Mouse (Mus musculus): ENCODE measurements around the gene Tmem120b. TPM values are rescaled to one million over a fixed set of nuclear protein-coding genes. Genes with fewer than 3 reads are reported as not detected.
A peak's percentile ranks its signal among the peaks of the same experiment; 100 is the strongest.

Tmem120b gene
- polyA plus RNA-seq, 1 experiment = 1.6 TPM

DNA sequence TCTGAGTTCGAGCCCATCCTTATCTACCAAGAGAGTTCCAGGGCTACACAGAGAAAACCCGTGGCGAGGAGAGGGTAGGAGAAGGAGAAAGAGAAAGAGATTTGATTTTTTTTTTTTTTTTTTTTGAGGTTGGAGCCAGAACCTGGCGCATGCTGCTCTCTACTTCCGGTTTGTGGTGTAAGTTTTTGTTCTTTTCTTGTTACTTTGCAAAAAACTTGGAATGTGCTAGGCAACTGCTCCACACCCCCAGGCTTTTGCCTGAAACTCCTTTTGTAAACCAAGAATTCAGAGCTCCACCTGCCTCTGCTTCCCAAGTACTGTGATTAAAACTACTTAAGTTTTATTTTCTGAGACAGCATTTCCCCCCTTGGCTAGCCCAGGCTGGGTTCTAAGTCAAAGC lies 30.1 kb upstream of the Tmem120b start:
- TF ChIP-seq POLR2A (IDR thresholded peaks at IDR 0.05; ENCODE audit: low read depth, low read length) (no peak), CTCF (IDR thresholded peaks at IDR 0.05; ENCODE audit: extremely low read depth, insufficient read length, insufficient replicate concordance, low read depth, low read length) (no peak)
- no peak overlapping the region for H3K4me3 ChIP-seq (ENCODE audit: low read depth, low read length)
- H3K4me1 ChIP-seq (ENCODE audit: control insufficient read depth, insufficient read depth, insufficient read length, low read length) = peaks cover 27% of the 10 kb centered on the region
- WGBS = 86% methylated on average over 5 of the region's 5 CpGs
- H3K36me3 ChIP-seq (ENCODE audit: control insufficient read depth, insufficient read depth, low read length) = no peaks in the 10 kb centered on the region
- no peak overlapping the region for H3K27ac ChIP-seq (ENCODE audit: insufficient read depth, low read depth, low read length)
- no peaks in the 10 kb centered on the region for H3K27me3 ChIP-seq (ENCODE audit: control insufficient read depth, insufficient read depth, low read length)

DNA sequence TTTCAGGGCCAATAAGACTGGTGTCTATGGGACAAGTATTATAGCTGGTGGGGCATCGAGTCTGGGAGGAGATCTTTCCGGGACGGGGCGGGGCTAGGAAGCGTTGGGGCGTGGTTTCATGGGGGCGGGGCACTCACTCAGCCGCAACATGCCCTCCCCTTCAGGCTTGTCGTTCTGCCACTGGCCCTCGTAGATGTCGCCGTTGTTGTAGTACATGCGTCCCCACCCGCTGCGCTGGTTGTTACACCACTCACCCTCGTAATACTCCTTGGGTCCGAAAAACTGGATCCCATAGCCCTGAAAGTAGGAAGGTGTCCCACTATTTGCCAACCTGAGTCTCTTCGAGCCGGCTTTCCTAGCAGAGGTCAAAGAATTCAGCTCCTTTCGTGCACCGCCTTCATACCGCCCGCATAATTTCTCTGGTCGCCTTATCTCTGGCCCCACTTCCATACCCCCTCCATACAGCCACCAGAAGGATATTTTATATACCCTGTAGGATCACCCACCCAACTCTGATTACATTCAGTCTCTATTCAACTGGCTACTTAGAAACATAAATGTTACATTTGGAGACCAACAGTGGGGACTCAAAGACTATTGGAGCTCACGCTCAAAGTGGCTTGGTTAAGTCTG lies 29.0 kb upstream of the Tmem120b start:
- H3K27ac ChIP-seq (ENCODE audit: insufficient read depth, low read depth, low read length) = peak overlapping the region; percentile 28
- no peaks in the 10 kb centered on the region for H3K27me3 ChIP-seq (ENCODE audit: control insufficient read depth, insufficient read depth, low read length)
- peak overlapping the region; percentile 57 for H3K4me3 ChIP-seq (ENCODE audit: low read depth, low read length)
- H3K36me3 ChIP-seq (ENCODE audit: control insufficient read depth, insufficient read depth, low read length) = no peaks in the 10 kb centered on the region
- no peak for TF ChIP-seq CTCF (IDR thresholded peaks at IDR 0.05; ENCODE audit: extremely low read depth, insufficient read length, insufficient replicate concordance, low read depth, low read length)
- TF ChIP-seq POLR2A (IDR thresholded peaks at IDR 0.05; ENCODE audit: low read depth, low read length) = peak; percentile 40; the same call in 1 of the 2 replicates
- WGBS = 2% methylated on average over 25 of the region's 25 CpGs
- H3K4me1 ChIP-seq (ENCODE audit: control insufficient read depth, insufficient read depth, insufficient read length, low read length) = peaks cover 24% of the 10 kb centered on the region

DNA sequence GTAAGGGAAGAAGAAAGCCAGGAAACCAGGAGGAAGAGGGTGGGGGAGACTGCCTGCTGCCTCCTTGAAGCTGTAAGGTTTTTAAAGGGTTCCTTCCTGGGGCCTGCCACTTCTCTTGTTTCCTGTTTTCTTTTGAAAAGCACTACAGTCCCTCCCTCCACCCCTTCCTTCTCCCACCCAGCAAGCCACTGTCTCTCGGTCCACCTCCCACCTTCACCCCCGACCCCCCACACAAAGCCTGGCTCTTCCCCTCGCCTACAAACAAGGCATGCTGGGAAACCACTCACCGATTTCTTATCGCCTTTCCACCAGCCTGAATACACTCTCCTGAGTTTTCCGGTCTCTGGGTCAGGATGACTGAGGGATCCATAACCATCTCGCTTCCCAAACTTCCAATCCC lies 27.4 kb upstream of the Tmem120b start:
- TF ChIP-seq CTCF (IDR thresholded peaks at IDR 0.05; ENCODE audit: extremely low read depth, insufficient read length, insufficient replicate concordance, low read depth, low read length) = no peak
- TF ChIP-seq POLR2A (IDR thresholded peaks at IDR 0.05; ENCODE audit: low read depth, low read length) = no peak
- H3K27ac ChIP-seq (ENCODE audit: insufficient read depth, low read depth, low read length) = no peak overlapping the region
- H3K36me3 ChIP-seq (ENCODE audit: control insufficient read depth, insufficient read depth, low read length) = no peaks in the 10 kb centered on the region
- no peak overlapping the region for H3K4me3 ChIP-seq (ENCODE audit: low read depth, low read length)
- no peaks in the 10 kb centered on the region for H3K27me3 ChIP-seq (ENCODE audit: control insufficient read depth, insufficient read depth, low read length)
- WGBS = 60% methylated on average over 7 of the region's 7 CpGs
- H3K4me1 ChIP-seq (ENCODE audit: control insufficient read depth, insufficient read depth, insufficient read length, low read length) = peaks cover 15% of the 10 kb centered on the region

DNA sequence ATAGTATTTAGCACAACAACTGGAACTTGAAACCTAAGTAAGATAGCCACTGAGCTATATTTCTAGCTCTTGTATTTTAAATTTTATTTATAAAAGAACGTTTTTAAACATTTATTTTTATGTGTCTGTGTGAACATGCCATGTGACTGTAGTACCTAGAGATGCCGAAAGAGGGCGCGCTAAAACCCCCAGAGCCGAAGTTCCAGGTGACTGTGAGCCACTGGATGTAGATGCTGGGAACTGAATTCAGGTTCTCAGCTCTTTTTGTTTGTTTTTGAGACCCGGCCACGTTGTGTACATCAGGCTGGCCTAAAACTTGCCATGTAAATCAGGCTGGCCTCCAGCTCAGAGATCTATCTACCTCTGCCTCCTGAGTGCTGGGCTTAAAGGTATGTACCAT lies 24.4 kb upstream of the Tmem120b start:
- no peak for TF ChIP-seq POLR2A (IDR thresholded peaks at IDR 0.05; ENCODE audit: low read depth, low read length)
- TF ChIP-seq CTCF (IDR thresholded peaks at IDR 0.05; ENCODE audit: extremely low read depth, insufficient read length, insufficient replicate concordance, low read depth, low read length) = peak; percentile 74; the same call in 1 of the 2 replicates
- no peaks in the 10 kb centered on the region for H3K27me3 ChIP-seq (ENCODE audit: control insufficient read depth, insufficient read depth, low read length)
- no peaks in the 10 kb centered on the region for H3K36me3 ChIP-seq (ENCODE audit: control insufficient read depth, insufficient read depth, low read length)
- no peak overlapping the region for H3K4me3 ChIP-seq (ENCODE audit: low read depth, low read length)
- H3K4me1 ChIP-seq (ENCODE audit: control insufficient read depth, insufficient read depth, insufficient read length, low read length) = peaks cover 3% of the 10 kb centered on the region; the same call in 1 of the 2 replicates
- WGBS = 25% methylated on average over 7 of the region's 7 CpGs
- H3K27ac ChIP-seq (ENCODE audit: insufficient read depth, low read depth, low read length) = no peak overlapping the region

DNA sequence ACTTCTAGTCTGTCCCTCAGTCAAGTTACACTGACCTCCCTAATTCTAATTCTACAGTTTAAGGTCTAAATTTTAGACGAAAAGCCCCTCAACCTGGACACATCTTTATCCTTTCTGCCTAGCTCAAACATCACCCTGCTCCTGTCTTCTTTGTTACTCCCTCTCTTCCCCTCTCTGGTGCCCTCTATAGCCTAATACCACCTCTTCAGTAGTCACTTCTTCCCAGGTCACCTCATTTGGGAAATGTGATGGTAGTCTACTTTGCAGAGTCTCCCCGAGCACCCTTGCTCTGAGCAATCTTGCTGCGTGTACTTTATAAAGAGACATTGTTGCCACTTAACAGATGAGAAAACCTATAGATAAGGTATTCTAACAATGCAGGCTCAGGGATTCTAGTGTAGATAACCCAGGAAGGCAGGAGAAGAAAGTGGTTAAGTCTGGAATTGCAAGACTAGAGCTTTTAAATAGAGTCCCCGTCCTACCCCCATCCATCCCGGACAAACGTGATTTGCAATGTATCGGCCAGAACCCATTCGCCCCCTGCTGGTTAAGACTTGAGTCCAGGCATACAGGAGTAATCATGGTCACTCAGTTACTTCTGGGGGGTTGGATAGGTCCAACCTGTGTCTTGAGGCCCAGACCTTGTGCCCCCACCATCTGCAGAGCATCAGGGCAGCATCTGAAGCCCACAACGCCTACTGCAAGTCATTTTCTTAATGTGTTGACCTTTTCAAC lies 22.5 kb upstream of the Tmem120b start:
- Histone ChIP-seq H3K4me1 (ENCODE audit: control insufficient read depth, insufficient read depth, insufficient read length, low read length) (no peaks in the 10 kb centered on the region; the same call in 1 of the 2 replicates), H3K27me3 (ENCODE audit: control insufficient read depth, insufficient read depth, low read length) (no peaks in the 10 kb centered on the region), H3K36me3 (ENCODE audit: control insufficient read depth, insufficient read depth, low read length) (no peaks in the 10 kb centered on the region), H3K4me3 (ENCODE audit: low read depth, low read length) (no peak overlapping the region), H3K27ac (ENCODE audit: insufficient read depth, low read depth, low read length) (no peak overlapping the region)
- WGBS = 28% methylated on average over 9 of the region's 9 CpGs
- TF ChIP-seq CTCF (IDR thresholded peaks at IDR 0.05; ENCODE audit: extremely low read depth, insufficient read length, insufficient replicate concordance, low read depth, low read length) (peak; percentile 81; the same call in 1 of the 2 replicates), POLR2A (IDR thresholded peaks at IDR 0.05; ENCODE audit: low read depth, low read length) (no peak)

DNA sequence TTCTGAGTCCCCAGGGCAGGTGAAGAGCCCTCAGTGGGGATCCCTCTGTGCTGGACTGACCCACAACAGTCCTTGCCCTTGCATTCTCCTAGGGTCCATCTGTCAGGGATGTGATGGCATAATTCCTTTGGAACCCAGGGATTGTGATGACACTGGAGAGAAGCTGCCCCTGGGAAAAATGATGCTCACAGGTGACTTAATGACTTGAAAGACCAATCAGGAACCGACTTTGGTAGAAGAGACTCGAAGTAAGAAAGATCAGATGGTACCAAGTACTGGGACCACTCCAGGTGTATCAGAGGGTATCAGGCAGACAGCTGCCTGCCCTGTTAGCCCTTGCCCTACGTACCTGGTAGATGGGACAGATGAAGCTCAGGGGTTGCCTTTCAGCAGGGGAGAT lies 21.3 kb upstream of the Tmem120b start, which contains the start of gene Morn3:
Morn3 (minus strand) TSS at position 101 of the 400 bp plus-strand sequence.
- Histone ChIP-seq H3K4me3 (ENCODE audit: low read depth, low read length) (no peak within 1 kb of the TSS), H3K27me3 (ENCODE audit: control insufficient read depth, insufficient read depth, low read length) (no peaks in the 10 kb centered on the region), H3K27ac (ENCODE audit: insufficient read depth, low read depth, low read length) (no peak within 1 kb of the TSS), H3K4me1 (ENCODE audit: control insufficient read depth, insufficient read depth, insufficient read length, low read length) (no peaks in the 10 kb centered on the region; the same call in 1 of the 2 replicates), H3K36me3 (ENCODE audit: control insufficient read depth, insufficient read depth, low read length) (no peaks in the 10 kb centered on the region)
- TF ChIP-seq POLR2A (IDR thresholded peaks at IDR 0.05; ENCODE audit: low read depth, low read length) (no peak), CTCF (IDR thresholded peaks at IDR 0.05; ENCODE audit: extremely low read depth, insufficient read length, insufficient replicate concordance, low read depth, low read length) (no peak)
- 72% methylated on average over 3 of the region's 3 CpGs for WGBS

DNA sequence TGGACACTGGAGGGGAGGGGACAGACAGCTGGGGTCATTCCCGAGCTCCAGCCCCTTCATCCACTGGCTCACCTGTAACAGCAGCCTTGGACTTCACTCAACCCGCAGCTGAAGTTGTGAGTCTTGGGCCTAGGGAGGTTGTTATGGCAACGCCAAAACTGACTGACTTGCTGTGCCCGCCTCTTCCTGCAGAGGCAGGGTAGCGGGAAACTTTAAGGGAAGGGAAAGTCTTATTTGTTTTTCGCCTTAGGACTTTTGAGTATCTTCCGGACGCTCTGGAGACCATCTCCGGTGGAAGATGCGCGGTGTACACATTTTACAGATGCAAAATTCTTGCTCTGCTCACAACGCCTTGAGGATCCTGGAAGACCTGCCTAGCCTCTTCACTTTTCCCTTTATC lies 18.9 kb upstream of the Tmem120b start:
- Histone ChIP-seq H3K36me3 (ENCODE audit: control insufficient read depth, insufficient read depth, low read length) (no peaks in the 10 kb centered on the region), H3K27me3 (ENCODE audit: control insufficient read depth, insufficient read depth, low read length) (no peaks in the 10 kb centered on the region), H3K4me1 (ENCODE audit: control insufficient read depth, insufficient read depth, insufficient read length, low read length) (no peaks in the 10 kb centered on the region; the same call in 1 of the 2 replicates), H3K4me3 (ENCODE audit: low read depth, low read length) (no peak overlapping the region), H3K27ac (ENCODE audit: insufficient read depth, low read depth, low read length) (no peak overlapping the region)
- no peak for TF ChIP-seq POLR2A (IDR thresholded peaks at IDR 0.05; ENCODE audit: low read depth, low read length)
- 9% methylated on average over 12 of the region's 12 CpGs for WGBS

All from small intestine, adult 2 months (tissue).